7 mouse cellular contexts compared by ENCODE assay signal in genomic region chr9:113725609-113726008, GRCm38 (mm10). TPM values are rescaled to one million over a fixed set of nuclear protein-coding genes. Genes with fewer than 3 reads are reported as not detected.
A peak's percentile ranks its signal among the peaks of the same experiment; 100 is the strongest.
DNase-seq lines count a peak whose midpoint lies in the region; ATAC-seq and TF ChIP-seq lines count a peak whose summit lies in the region.
"Not testable (repeated sequence)": the region's sequence is repeated elsewhere in the genome, so short reads cannot be mapped to it uniquely, and the experiment has no call there.

No protein-coding gene starts in this region.

- not testable (repeated sequence) for H3K4me3 ChIP-seq in CH12.LX (replicated peaks in 1 of 3; ENCODE audit: low read depth in 2 of 3, low read length in 2 of 3, poor library complexity in 1 of 3); MEL (ENCODE audit: control insufficient read depth in 1 of 2, insufficient read depth in 1 of 2, low read depth in 2 of 2, low read length in 2 of 2); bone marrow macrophage, adult 2 months (ENCODE audit: insufficient read depth, low read length)

- dilution Hi-C loops in CH12.LX (cut with MboI; ENCODE audit: extremely low pct_ligation_motif_present, extremely low pct_unique_long_range_greater_than_20kb, low sequenced_read_pairs): not testable (repeated sequence)

- ATAC-seq in common myeloid progenitor, adult 5-6 weeks (replicated peaks; ENCODE audit: low read depth, poor library complexity, severe bottlenecking): peak; percentile 43
- peak; percentile 39 for ATAC-seq in granulocyte monocyte progenitor cell, adult 5-6 weeks (replicated peaks; ENCODE audit: poor library complexity, severe bottlenecking)
- ATAC-seq in megakaryocyte, adult 5-6 weeks (ENCODE audit: poor library complexity, severe bottlenecking): peak; percentile 23
- 0 out of 2 replicates have a peak, but pooled peaks have one; percentile 20 for ATAC-seq in megakaryocyte progenitor cell, adult 5-6 weeks (replicated peaks; ENCODE audit: poor library complexity)

- in situ Hi-C loops in CH12.LX (cut with MboI; ENCODE audit: low pct_ligation_motif_present, low pct_unique_long_range_greater_than_20kb, low sequenced_read_pairs): loop anchor here (25.0 kb wide), 1 partner anchor 362 kb away; no protein-coding TSS in a partner anchor

- H3K4me1 ChIP-seq in CH12.LX (ENCODE audit: control insufficient read depth in 1 of 2, insufficient read depth in 2 of 2); MEL (ENCODE audit: control insufficient read depth in 1 of 2, insufficient read depth in 2 of 2, low read length in 2 of 2): not testable (repeated sequence)
- H3K4me1 ChIP-seq in bone marrow macrophage, adult 2 months (ENCODE audit: control insufficient read depth, insufficient read depth, low read length): peaks cover 34% of the 10 kb centered on the region

- not testable (repeated sequence) for TF ChIP-seq EP300 in CH12.LX (IDR thresholded peaks at IDR 0.05; ENCODE audit: low read length); MEL (IDR thresholded peaks at IDR 0.05; ENCODE audit: low read depth in 1 of 2, low read length in 2 of 2)

- not testable (repeated sequence) for H3K27ac ChIP-seq in CH12.LX (ENCODE audit: insufficient read depth, low read depth); MEL (ENCODE audit: control insufficient read depth, low read depth, low read length)
- peak overlapping the region; percentile 61 for H3K27ac ChIP-seq in bone marrow macrophage, adult 2 months (ENCODE audit: insufficient read depth, low read depth, low read length)

- H3K9me3 ChIP-seq in CH12.LX (replicated peaks; ENCODE audit: low read length); MEL (replicated peaks; ENCODE audit: insufficient read depth, low read length): not testable (repeated sequence)

- not testable (repeated sequence) for DNase-seq in CH12.LX (ENCODE audit: extremely low read depth)
- peak; percentile 30 for DNase-seq in MEL (ENCODE audit: low read depth, low spot score)

- H3K9ac ChIP-seq in CH12.LX (ENCODE audit: insufficient read depth, low read depth); MEL (ENCODE audit: control insufficient read depth, low read depth, low read length, poor library complexity, severe bottlenecking): not testable (repeated sequence)

- not testable (repeated sequence) for TF ChIP-seq CTCF in CH12.LX (conservative IDR thresholded peaks at IDR 0.05 in 1 of 2, IDR thresholded peaks at IDR 0.05 in 1 of 2; ENCODE audit: low read depth in 2 of 2, low read length in 2 of 2); MEL (IDR thresholded peaks at IDR 0.05 in 2 of 3, conservative IDR thresholded peaks at IDR 0.05 in 1 of 3; ENCODE audit: control insufficient read depth in 1 of 3, insufficient read depth in 1 of 3, low read depth in 2 of 3, low read length in 3 of 3, poor library complexity in 1 of 3, severe bottlenecking in 1 of 3); bone marrow macrophage, adult 2 months (IDR thresholded peaks at IDR 0.05; ENCODE audit: low read depth, low read length)

- TF ChIP-seq POLR2A in CH12.LX (IDR thresholded peaks at IDR 0.05; ENCODE audit: low read depth, low read length); MEL (IDR thresholded peaks at IDR 0.05; ENCODE audit: control insufficient read depth in 1 of 2, insufficient read depth in 1 of 2, low read depth in 1 of 2, low read length in 2 of 2, poor library complexity in 1 of 2); bone marrow macrophage, adult 2 months (IDR thresholded peaks at IDR 0.05; ENCODE audit: borderline replicate concordance, low read depth, low read length): not testable (repeated sequence)

- not testable (repeated sequence) for H3K79me2 ChIP-seq in CH12.LX (replicated peaks; ENCODE audit: control insufficient read depth, extremely low read depth, insufficient read depth, poor library complexity, severe bottlenecking); MEL (ENCODE audit: control insufficient read depth, insufficient read depth, low read length, poor library complexity)

- TF ChIP-seq RAD21 in CH12.LX (IDR thresholded peaks at IDR 0.05; ENCODE audit: low read depth, low read length); MEL (IDR thresholded peaks at IDR 0.05; ENCODE audit: low read depth, low read length): not testable (repeated sequence)

- not testable (repeated sequence) for H3K4me2 ChIP-seq in CH12.LX (ENCODE audit: insufficient read depth, low read depth, poor library complexity, severe bottlenecking)

- not testable (repeated sequence) for H3K36me3 ChIP-seq in CH12.LX (replicated peaks in 1 of 2; ENCODE audit: control insufficient read depth in 1 of 2, insufficient read depth in 1 of 2, low read length in 1 of 2); MEL (ENCODE audit: control insufficient read depth in 1 of 2, insufficient read depth in 2 of 2, low read length in 2 of 2)

- not testable (repeated sequence) for H3K27me3 ChIP-seq in CH12.LX (replicated peaks); MEL (ENCODE audit: control insufficient read depth in 1 of 2, insufficient read depth in 2 of 2, low read length in 2 of 2)

TF ChIP-seq in CH12.LX, 34 proteins besides CTCF, POLR2A, EP300 and RAD21:
- TF ChIP-seq ZNF384 (IDR thresholded peaks at IDR 0.05; ENCODE audit: low read depth, low read length): peak; percentile 56

TF ChIP-seq in MEL, 35 proteins besides CTCF, POLR2A, EP300 and RAD21:
- TF ChIP-seq ZNF384 (IDR thresholded peaks at IDR 0.05; ENCODE audit: low read depth, low read length): peak; percentile 54

RNA-seq across cellular contexts. Expression of gene Clasp2, which starts 15.7 kb away (rescaled TPM):
- total RNA-seq in CH12.LX (2012; rRNA removed): 29.8 and 32.4 TPM in 2 replicates
- 23.9 and 25.9 TPM in 2 replicates for total RNA-seq in CH12.LX (2014; rRNA removed)
- 24.9 and 27.0 TPM in 2 replicates for polyA plus RNA-seq in CH12.LX (2012; ENCODE audit: insufficient read length, low read depth)
- total RNA-seq in MEL (2012; rRNA removed): 30.8 and 33.0 TPM in 2 replicates
- 100 to 1,000 TPM in 1 of 2 experiments, 10 to 100 TPM in 1; 28.7 to 209 TPM for polyA plus RNA-seq in MEL (2012; ENCODE audit: insufficient read depth in 1 of 2, insufficient read length in 2 of 2, low read depth in 1 of 2, low replicate concordance in 2 of 2, missing spikeins in 1 of 2)
- 44.6 and 50.5 TPM in 2 replicates for polyA plus RNA-seq in bone marrow macrophage, adult 2 months (2012; ENCODE audit: insufficient read depth, insufficient read length, missing spikeins)
- 42.2 and 50.5 TPM in 2 replicates for total RNA-seq in common myeloid progenitor, adult 5-6 weeks (2017)
- total RNA-seq in granulocyte monocyte progenitor cell, adult 5-6 weeks (2014; fragmentation: Nextera tagmentation): 43.2 and 44.7 TPM in 2 replicates
- 36.9 and 42.2 TPM in 2 replicates for total RNA-seq in granulocyte monocyte progenitor cell, adult 5-6 weeks (2017)
- 32.2 and 36.0 TPM in 2 replicates for total RNA-seq in megakaryocyte, adult 5-6 weeks (2015)
- total RNA-seq in megakaryocyte, adult 5-6 weeks (2017): 32.2 and 35.8 TPM in 2 replicates
- total RNA-seq in megakaryocyte progenitor cell, adult 5-6 weeks (2015): 47.0 and 47.4 TPM in 2 replicates
- 37.5 and 38.1 TPM in 2 replicates for total RNA-seq in megakaryocyte progenitor cell, adult 5-6 weeks (2017)

RNA-seq across cellular contexts. Expression of gene Pdcd6ip, which starts 17.6 kb away (rescaled TPM):
- 29.4 and 29.5 TPM in 2 replicates for total RNA-seq in CH12.LX (2012; rRNA removed)
- total RNA-seq in CH12.LX (2014; rRNA removed): 23.3 and 25.9 TPM in 2 replicates
- polyA plus RNA-seq in CH12.LX (2012; ENCODE audit: insufficient read length, low read depth): 75.3 and 75.6 TPM in 2 replicates
- total RNA-seq in MEL (2012; rRNA removed): 21.1 and 26.3 TPM in 2 replicates
- 10 to 100 TPM; 60.1 to 71.2 TPM for polyA plus RNA-seq in MEL (2012; ENCODE audit: insufficient read depth in 1 of 2, insufficient read length in 2 of 2, low read depth in 1 of 2, low replicate concordance in 2 of 2, missing spikeins in 1 of 2)
- 154 and 162 TPM in 2 replicates for polyA plus RNA-seq in bone marrow macrophage, adult 2 months (2012; ENCODE audit: insufficient read depth, insufficient read length, missing spikeins)
- total RNA-seq in common myeloid progenitor, adult 5-6 weeks (2017): 86.0 and 89.7 TPM in 2 replicates
- 95.3 and 128 TPM in 2 replicates for total RNA-seq in granulocyte monocyte progenitor cell, adult 5-6 weeks (2014; fragmentation: Nextera tagmentation)
- total RNA-seq in granulocyte monocyte progenitor cell, adult 5-6 weeks (2017): 46.4 and 71.0 TPM in 2 replicates
- total RNA-seq in megakaryocyte, adult 5-6 weeks (2015): 152 and 166 TPM in 2 replicates
- 114 and 129 TPM in 2 replicates for total RNA-seq in megakaryocyte, adult 5-6 weeks (2017)
- 114 and 122 TPM in 2 replicates for total RNA-seq in megakaryocyte progenitor cell, adult 5-6 weeks (2015)
- total RNA-seq in megakaryocyte progenitor cell, adult 5-6 weeks (2017): 42.8 and 54.2 TPM in 2 replicates
